Mouse (Mus musculus): Measurements from ENCODE around the gene Olfr834. TPM values are rescaled to one million over a fixed set of nuclear protein-coding genes. Genes with fewer than 3 reads are reported as not detected.

Olfr834 gene
- not detected in 2 replicates for polyA plus RNA-seq (2012; rRNA removed)

- no peak for DNase-seq (ENCODE audit: low read depth, low spot score)
- WGBS = 75% methylated on average over 3 of the region's 3 CpGs
Observed at GRCm38 (mm10) chr9:18987690-18988089, at the start of gene Olfr834. Olfr834 (plus strand) TSS chr9:18987990.

- DNase-seq (ENCODE audit: low read depth, low spot score) = no peak
Observed at GRCm38 (mm10) chr9:18962021-18962420, 25.8 kb upstream of the Olfr834 start.

GRCm38 (mm10) chr9:19032435-19032834 is 44.6 kb downstream of the Olfr834 start, which contains the start of gene Olfr835:
Olfr835 (plus strand) TSS chr9:19032735.
- 37% methylated on average over 1 of the region's 1 CpGs for WGBS
- no peak for DNase-seq (ENCODE audit: low read depth, low spot score)

Other genes with a start within 250 kb of the Olfr834 start
- gene Olfr24, start 224.0 kb upstream of the Olfr834 start, polyA plus RNA-seq (2012; rRNA removed) = not detected in 2 replicates
- not detected in 2 replicates for gene Olfr828, start 168.5 kb upstream of the Olfr834 start, polyA plus RNA-seq (2012; rRNA removed)
- gene Olfr829, start 133.1 kb upstream of the Olfr834 start, polyA plus RNA-seq (2012; rRNA removed) = not detected in 2 replicates
- not detected in 2 replicates for gene Olfr830, start 113.3 kb upstream of the Olfr834 start, polyA plus RNA-seq (2012; rRNA removed)
- gene Olfr832, start 50.9 kb upstream of the Olfr834 start, polyA plus RNA-seq (2012; rRNA removed) = not detected in 2 replicates
- gene Olfr835, start 44.7 kb downstream of the Olfr834 start, polyA plus RNA-seq (2012; rRNA removed) = not detected in 2 replicates
- not detected in 2 replicates for gene Olfr836, start 132.4 kb downstream of the Olfr834 start, polyA plus RNA-seq (2012; rRNA removed)
- not detected in 2 replicates for gene Olfr837, start 148.3 kb downstream of the Olfr834 start, polyA plus RNA-seq (2012; rRNA removed)
- gene Olfr839-ps1, start 189.3 kb downstream of the Olfr834 start, polyA plus RNA-seq (2012; rRNA removed) = not detected in 2 replicates